Mouse (Mus musculus) left cerebral cortex, adult 9 months (tissue): Measurements from ENCODE around the gene Gm3488.
"Not testable (repeated sequence)": the region's sequence is repeated elsewhere in the genome, so short reads cannot be mapped to it uniquely, and the experiment has no call there.

Source experiments
- DNase-seq, 2 experiments: peaks; one replicate each; pipeline ENCODE4 v3.0.0; 2022; ENCODE audit warnings: low spot score in 2 of 2

Gene Gm3488

GRCm38 (mm10) chr14:5501374-5501773 lies at the start of gene Gm3488:
TSS of gene Gm3488 (plus strand) at chr14:5501674.
- DNase-seq = not testable (repeated sequence)

- not testable (repeated sequence) for DNase-seq
Measured at GRCm38 (mm10) chr14:5455367-5455766, 46.1 kb upstream of the Gm3488 start, which contains the start of gene Gm3194. TSS of gene Gm3194 (minus strand) at chr14:5455467.

- DNase-seq = not testable (repeated sequence)
Measured at GRCm38 (mm10) chr14:5460469-5460868, 41.0 kb upstream of the Gm3488 start.

GRCm38 (mm10) chr14:5477730-5478129 lies 23.7 kb upstream of the Gm3488 start, which contains the start of gene Gm8246:
TSS of gene Gm8246 (minus strand) at chr14:5477830.
- not testable (repeated sequence) for DNase-seq

- DNase-seq = not testable (repeated sequence)
Measured at GRCm38 (mm10) chr14:5483907-5484306, 17.6 kb upstream of the Gm3488 start, which contains the start of gene Gm3187. TSS of gene Gm3187 (plus strand) at chr14:5484207.

- not testable (repeated sequence) for DNase-seq
Measured at GRCm38 (mm10) chr14:5538196-5538595, 36.7 kb downstream of the Gm3488 start, which contains the start of gene Gm3532. TSS of gene Gm3532 (plus strand) at chr14:5538496.
